Mouse (Mus musculus): Measurements from ENCODE around the gene Dhdh.
"Not testable (repeated sequence)": the region's sequence is repeated elsewhere in the genome, so short reads cannot be mapped to it uniquely, and the experiment has no call there.

Dhdh gene

GRCm38 (mm10) chr7:45488293-45489204, at the start of gene Dhdh:
TSS of gene Dhdh (minus strand) at chr7:45488805.
- peak; percentile 69 for DNase-seq (ENCODE audit: low spot score)

- no peak for DNase-seq (ENCODE audit: low spot score)
These were observed 49.0 kb upstream of the Dhdh start for GRCm38 (mm10) chr7:45537602-45538001.

GRCm38 (mm10) chr7:45535676-45536075, 47.1 kb upstream of the Dhdh start:
- no peak for DNase-seq (ENCODE audit: low spot score)

GRCm38 (mm10) chr7:45530643-45531042, 42.0 kb upstream of the Dhdh start:
- no peak for DNase-seq (ENCODE audit: low spot score)

- DNase-seq (ENCODE audit: low spot score), result no peak
These were observed 40.9 kb upstream of the Dhdh start for GRCm38 (mm10) chr7:45529461-45529860.

GRCm38 (mm10) chr7:45527169-45527568, 38.6 kb upstream of the Dhdh start:
- DNase-seq (ENCODE audit: low spot score), result not testable (repeated sequence)

GRCm38 (mm10) chr7:45526474-45527120, 38.0 kb upstream of the Dhdh start:
- DNase-seq (ENCODE audit: low spot score), result no peak

GRCm38 (mm10) chr7:45525809-45526473, 37.3 kb upstream of the Dhdh start, which contains the start of the genes Ppp1r15a and Plekha4:
TSS of gene Ppp1r15a (minus strand) at chr7:45526268.
TSS of gene Plekha4 (plus strand) at chr7:45526330.
- peak; percentile 92 for DNase-seq (ENCODE audit: low spot score)

- peak; percentile 17 for DNase-seq (ENCODE audit: low spot score)
These were observed 36.4 kb upstream of the Dhdh start for GRCm38 (mm10) chr7:45524841-45525621.

GRCm38 (mm10) chr7:45523678-45524170, 35.1 kb upstream of the Dhdh start:
- no peak for DNase-seq (ENCODE audit: low spot score)

GRCm38 (mm10) chr7:45522957-45523676, 34.5 kb upstream of the Dhdh start:
- no peak for DNase-seq (ENCODE audit: low spot score)

GRCm38 (mm10) chr7:45522194-45522752, 33.7 kb upstream of the Dhdh start:
- no peak for DNase-seq (ENCODE audit: low spot score)

- peak; percentile 92 for DNase-seq (ENCODE audit: low spot score)
These were observed 33.2 kb upstream of the Dhdh start for GRCm38 (mm10) chr7:45521728-45522184.

GRCm38 (mm10) chr7:45520605-45521004, 32.0 kb upstream of the Dhdh start:
- no peak for DNase-seq (ENCODE audit: low spot score)

- no peak for DNase-seq (ENCODE audit: low spot score)
These were observed 30.9 kb upstream of the Dhdh start for GRCm38 (mm10) chr7:45519345-45520120.

- no peak for DNase-seq (ENCODE audit: low spot score)
These were observed 30.0 kb upstream of the Dhdh start for GRCm38 (mm10) chr7:45518618-45519017.

GRCm38 (mm10) chr7:45516846-45517245, 28.2 kb upstream of the Dhdh start:
- DNase-seq (ENCODE audit: low spot score), result not testable (repeated sequence)

- DNase-seq (ENCODE audit: low spot score), result peak; percentile 31
These were observed 26.8 kb upstream of the Dhdh start for GRCm38 (mm10) chr7:45515436-45515835.

GRCm38 (mm10) chr7:45514411-45514810, 25.8 kb upstream of the Dhdh start:
- no peak for DNase-seq (ENCODE audit: low spot score)

Data from retina, embryonic 14.5 days (tissue).